Mouse (Mus musculus): ENCODE results near the gene Fancg. TPM values are rescaled to one million over a fixed set of nuclear protein-coding genes. Genes with fewer than 3 reads are reported as not detected.

Fancg gene
- 10 to 100 TPM; 23.3 to 38.7 TPM for polyA plus RNA-seq (2017; shearing (Covaris generic))

DNA sequence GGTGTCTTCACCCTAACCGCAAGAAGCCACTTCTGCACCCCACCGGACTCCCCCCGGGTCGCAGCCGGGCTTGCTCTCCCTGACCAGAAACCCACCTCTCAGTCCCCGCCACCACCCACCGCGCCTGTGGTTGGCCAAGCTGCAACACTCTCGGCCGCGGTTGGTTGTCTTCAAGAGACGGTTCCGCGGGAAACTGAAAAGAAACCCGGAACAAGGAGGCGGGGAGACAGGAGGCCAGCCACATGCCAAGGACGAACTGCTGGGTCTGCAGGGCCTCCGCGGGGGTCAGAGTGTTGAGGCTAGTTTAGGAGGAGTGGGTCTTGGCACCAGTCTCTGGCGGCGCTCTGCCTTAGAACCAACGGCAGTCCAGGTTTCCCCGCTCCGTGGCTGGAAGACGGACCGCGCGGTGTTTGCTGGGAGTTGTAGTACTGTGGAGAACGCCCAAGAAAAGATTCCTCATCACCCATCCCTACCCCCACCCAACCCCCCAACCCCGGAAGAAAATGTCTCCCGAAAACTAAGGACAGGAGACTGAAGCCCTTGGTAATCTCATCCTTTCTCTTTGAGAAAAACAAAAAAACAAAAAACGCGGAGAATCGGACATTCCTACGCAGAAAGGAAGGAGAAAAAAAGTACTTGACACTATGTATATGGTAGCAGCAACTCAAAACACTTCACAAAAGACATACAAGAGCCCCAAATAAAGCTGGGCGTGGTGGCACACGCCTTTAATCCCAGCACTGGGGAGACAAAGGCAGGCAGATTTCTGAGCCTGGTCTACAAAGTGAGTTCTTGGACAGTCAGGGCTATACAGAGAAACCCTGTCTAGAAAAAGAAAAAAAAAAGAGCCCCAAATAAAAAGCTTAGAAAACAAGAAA is at the start of gene Fancg:
Fancg (minus strand) TSS at position 346 of the 878 bp plus-strand sequence.
- peak; percentile 92 for ATAC-seq

DNA sequence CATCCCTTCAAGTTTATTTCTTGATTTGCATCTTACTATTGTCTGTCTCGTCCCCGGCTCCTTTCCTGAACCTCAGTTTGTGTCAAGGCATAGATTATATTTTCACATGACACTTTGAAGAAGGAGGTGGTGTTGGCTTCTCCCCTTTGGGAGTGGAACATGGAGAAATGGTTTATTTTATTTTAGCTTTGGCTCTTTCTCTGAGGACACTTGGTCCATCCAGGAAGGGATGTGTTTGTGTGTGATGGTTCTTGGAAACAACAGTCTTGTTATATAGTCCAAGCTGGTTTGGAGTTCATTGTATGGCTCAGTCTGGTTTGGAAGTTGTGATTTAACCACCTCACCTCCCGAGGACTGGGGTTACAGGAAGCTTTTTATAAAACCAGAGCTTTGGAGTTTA is 49.4 kb upstream of the Fancg start:
- no peak for ATAC-seq

GRCm38 (mm10) chr4:43058753-43059654 is 48.7 kb upstream of the Fancg start, which contains the start of gene Unc13b:
Unc13b (plus strand) TSS chr4:43058953.
- ATAC-seq, result peak; percentile 95

DNA sequence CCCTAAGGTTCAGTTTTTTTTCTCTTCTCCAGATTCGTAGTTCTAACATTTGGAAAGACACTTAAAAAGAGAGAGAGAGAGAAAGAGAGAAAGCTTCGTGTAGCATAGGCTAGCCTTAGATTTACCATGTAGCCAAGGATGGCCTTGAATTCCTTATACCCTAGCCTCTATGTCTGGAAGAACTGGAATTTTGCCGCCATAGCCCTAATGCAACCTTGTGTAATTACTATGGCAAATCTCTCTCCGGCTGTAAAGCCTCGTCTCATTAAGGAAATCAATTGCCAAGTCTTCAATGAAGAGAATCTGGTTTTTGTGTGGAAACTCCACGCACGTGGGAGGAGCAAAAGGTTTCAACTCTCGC is 48.1 kb upstream of the Fancg start:
- ATAC-seq, result no peak

DNA sequence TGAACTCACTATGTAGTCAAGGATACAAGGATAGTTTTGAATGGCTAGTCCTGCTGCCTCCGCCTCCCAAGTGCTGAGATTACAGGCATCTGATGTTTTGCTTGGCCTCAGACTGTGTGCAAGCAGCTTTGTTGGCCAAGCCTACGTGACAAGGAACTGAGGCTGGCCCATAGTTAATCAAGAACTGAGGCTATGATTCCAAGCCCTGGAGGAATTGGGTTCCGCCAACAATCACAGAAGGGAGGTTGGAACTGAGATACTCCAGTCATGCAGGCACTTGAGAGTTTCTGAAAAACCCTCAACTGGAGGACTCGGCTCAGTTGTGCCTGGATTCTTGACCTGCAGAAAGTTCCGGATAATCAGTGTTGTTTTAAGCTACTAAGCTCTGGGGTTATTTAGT is 47.3 kb upstream of the Fancg start:
- no peak for ATAC-seq

DNA sequence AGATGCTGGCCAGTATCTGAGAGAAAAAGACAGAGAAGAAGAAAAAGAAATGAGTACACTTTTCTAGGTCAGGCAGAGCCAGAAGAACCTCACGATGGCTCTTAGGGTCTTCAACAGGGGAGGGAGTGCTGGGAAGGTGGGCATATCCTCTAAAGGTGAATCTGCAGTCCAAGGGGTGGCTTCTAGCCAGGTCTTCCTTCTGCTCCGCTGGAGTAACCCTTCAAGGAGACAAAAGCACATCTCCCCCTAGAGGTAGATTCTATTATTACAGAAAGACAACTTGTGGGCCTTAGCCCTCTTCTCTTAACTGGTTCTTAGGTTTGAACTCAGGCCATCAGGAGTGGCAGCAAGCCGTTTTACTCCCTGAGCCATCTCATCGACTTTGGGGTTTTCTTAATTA is 42.3 kb upstream of the Fancg start:
- ATAC-seq, result peak; percentile 90

DNA sequence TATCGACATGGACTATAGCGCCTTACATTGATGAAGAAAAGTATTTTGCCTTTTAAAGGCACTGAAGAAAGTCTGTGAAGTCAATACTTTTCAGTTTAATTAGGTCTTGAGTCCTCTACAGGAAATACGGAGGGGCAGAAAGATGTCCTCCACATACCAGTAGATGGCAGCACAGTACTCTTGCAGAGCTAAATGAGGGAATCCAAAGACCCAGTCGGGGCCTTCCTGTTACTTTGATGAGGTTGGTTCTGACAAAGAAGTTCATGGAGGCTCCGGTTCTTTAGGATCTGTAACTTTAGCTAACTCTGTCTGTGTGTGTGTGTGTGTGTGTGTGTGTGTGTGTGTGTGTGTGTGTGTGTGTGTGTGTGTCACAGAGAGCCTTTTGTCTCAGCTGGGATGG is 36.9 kb upstream of the Fancg start:
- peak; percentile 55 for ATAC-seq

GRCm38 (mm10) chr4:43046607-43047006 is 36.3 kb upstream of the Fancg start:
- no peak for ATAC-seq

DNA sequence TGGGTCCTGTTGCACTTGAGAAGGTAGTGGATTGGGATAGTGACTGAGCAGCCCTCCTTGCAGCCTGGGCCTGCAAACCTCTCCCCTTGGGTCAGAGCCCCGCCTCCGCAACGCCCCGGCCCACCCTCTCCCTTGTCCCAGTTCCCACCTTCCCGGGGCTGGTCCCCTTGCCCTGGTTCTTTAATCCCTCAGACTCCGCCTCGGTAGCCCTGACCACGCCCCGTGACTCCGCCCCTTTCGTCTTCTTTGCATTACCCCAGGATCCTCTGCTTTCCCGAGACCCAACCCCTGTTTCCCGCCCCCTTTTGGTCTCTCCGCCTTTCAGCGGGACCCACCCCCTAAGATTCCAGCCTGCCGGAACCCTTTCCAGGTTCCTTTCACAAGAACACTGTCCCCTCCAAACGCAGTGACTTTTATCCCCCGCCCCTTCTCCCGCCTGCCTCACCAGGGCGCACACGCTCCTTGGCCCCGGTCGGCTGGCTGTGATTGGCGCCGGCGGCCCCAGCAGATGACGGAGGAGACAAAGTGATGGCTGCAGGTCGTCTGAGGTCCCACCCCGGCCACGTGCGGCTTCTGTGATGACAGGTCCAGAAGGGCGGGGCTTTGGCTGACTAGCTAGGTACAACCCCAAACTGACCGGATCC is 35.5 kb upstream of the Fancg start, which contains the start of gene Fam214b:
Fam214b (minus strand) TSS at position 562 of the 644 bp plus-strand sequence.
- ATAC-seq, result peak; percentile 73

DNA sequence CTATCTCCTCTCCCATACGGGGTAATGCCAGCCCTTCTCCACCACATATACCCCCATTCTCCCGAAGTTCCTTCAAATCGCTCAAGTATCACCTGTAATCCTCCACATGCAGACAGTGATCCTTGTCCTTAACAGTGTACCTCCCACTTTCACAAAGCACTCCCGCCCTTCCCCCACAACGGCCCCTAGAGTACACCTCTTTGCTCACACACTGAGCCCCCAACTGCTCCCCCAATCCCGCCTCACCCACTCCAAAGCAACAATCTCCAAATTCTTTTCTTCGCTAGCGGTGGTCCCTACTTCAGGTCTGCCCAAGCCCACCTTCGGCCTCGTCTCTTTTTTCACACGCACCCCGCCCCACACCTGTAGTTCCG is 35.0 kb upstream of the Fancg start:
- ATAC-seq, result no peak

- no peak for ATAC-seq
Observed at GRCm38 (mm10) chr4:43044673-43045072, 34.4 kb upstream of the Fancg start.

- peak; percentile 48 for ATAC-seq
Observed at GRCm38 (mm10) chr4:43043644-43044357, 33.5 kb upstream of the Fancg start.

DNA sequence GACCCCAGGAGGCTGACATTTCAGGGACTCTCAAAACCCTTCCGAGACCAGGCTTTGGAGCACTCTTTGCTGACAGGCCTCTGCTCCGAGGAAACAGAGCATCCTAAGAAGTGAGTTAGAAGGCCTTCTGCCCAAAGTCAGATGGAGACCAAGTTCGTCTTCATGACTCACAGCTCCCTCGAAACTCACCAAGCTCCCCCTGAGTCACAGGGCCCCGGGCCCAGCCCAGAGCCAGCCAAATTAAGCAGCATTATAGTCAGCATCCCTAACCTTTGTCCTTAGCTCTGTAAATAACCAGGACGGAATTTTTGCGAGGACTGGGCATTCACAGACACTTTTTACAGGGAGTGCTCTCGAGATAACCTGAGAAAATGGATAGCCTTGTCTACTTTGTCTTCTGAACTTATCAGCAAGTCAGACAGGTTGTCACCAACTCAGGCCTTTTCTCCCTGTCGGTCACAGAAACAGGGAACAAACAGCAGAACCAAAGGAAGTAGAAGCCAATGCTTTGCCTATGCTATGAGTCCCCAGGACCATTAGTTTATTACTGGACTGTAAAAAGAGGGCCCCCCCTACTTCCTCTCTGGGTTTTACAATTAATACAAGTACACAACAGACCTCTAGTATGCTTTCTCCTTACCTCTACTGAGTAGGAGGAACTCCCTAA is 30.7 kb upstream of the Fancg start:
- no peak for ATAC-seq

- peak; percentile 94 for ATAC-seq
Observed at GRCm38 (mm10) chr4:43040114-43040572, 29.8 kb upstream of the Fancg start.

GRCm38 (mm10) chr4:43039609-43040008 is 29.3 kb upstream of the Fancg start:
- no peak for ATAC-seq

- ATAC-seq, result no peak
Observed at GRCm38 (mm10) chr4:43038567-43039495, 28.5 kb upstream of the Fancg start.

DNA sequence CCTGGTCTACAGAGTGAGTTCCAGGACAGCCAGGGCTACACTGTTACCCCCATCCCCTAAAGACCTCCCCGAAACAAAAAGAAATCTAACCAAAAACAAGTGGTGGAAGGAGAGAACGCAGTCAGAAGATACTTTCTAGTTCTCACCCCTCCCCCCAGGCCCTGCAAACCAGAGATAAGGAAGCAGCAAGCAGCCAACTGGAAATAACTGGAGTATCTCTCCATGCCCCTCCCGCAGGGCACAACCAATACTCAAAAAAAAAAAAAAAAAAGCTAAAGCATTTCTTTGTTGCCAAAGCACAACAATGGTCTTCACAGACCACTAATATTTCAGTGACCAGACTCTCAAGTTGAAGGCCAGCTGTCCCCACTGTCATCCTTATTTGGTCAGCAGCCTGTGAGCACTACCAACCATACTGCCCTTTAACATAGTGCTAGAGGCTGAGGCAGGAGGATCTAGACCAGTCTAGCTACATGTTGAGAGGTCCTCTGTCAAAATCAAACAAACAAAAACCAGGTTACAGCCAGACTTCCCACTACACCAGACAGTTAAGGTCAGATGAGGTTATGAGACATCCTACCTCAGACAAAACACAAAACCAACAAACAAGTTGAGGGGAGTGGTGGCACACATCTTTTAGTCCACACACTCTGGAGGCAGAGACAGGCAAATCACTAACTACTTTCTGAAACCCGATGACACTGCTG is 27.7 kb upstream of the Fancg start:
- ATAC-seq, result no peak

DNA sequence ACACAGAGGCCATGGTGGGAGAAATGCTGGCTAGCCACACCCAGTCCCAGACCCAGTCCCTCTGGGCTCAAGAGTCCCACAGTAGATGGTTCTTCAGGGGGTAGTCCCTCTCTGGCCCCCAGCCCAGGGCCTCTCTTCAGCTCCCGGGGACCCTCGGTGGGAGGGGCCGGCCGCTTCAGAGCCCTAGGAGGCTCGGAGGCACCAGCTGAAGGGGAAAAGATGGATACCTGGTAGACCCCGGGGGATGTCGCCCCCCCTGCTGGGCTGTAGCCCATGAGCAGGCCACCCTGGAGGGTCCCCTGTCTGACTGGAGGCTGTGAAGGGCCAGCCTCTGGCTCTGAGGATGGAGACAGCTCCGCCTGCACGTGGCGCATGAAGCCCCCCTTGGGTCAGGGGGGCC is 26.1 kb upstream of the Fancg start:
- no peak for ATAC-seq

DNA sequence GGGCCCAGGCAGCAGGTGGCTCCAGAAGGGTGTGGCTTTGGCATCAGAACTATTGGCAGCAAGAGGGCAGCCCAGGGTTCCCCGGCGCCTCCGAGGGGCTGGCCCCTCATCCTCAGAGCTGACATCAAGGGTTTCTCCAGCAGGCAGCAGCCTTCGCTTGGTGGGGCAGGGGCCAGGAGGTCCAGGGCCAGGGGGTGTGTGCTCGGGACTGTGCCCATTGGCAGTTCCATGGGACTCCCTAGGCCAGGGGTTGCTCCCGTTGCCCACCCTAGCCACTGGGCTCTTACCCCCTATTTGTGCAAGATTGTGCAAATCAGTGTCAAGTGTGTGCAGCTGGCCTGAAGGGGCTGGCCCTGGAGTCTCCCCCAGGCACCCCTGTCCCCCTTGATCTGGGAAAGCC is 25.5 kb upstream of the Fancg start:
- ATAC-seq, result no peak

DNA sequence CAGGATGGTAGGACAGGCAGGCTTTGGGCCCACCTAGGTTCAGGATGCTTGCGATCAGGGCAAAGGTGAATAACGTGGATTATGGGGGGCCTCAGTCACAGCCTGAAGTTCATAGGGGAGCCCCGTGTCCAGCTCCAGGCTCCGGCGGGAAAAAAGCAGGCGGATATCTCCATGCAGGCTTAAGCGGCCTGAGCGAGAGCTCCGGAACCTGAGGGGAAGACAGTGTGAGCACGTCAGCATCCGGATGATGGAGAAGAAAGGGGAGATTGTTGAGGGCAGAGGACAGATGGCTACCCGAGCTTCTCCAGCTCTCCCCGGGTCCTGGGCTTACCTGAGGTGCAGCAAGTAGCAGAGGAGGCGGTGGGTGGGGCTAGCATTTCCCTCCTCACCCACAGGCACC is 23.2 kb upstream of the Fancg start:
- no peak for ATAC-seq

Measured in CD4-positive, CD25-positive, alpha-beta regulatory T cell, adult 4 months (primary cell).